Mouse (Mus musculus) intestine, embryonic 15.5 days (tissue): Measurements from ENCODE around the gene Gm40460. TPM values are rescaled to one million over a fixed set of nuclear protein-coding genes. Genes with fewer than 3 reads are reported as not detected.
A peak's percentile ranks its signal among the peaks of the same experiment; 100 is the strongest.
"Not testable (repeated sequence)": the region's sequence is repeated elsewhere in the genome, so short reads cannot be mapped to it uniquely, and the experiment has no call there.

Experiments
- ATAC-seq: fragments of 200-750 bp; cut with Nextera tagmentation; 2 replicates; pipeline ENCODE4 v1.8.0; 2017; ENCODE audit warnings: moderate TSS enrichment, moderate library complexity
- H3K27ac ChIP-seq: fragments of 300-500 bp; sonication (generic); 2 replicates; pipeline ENCODE4 v1.5.1; 2015; ENCODE audit warnings: mild to moderate bottlenecking, inconsistent platforms
- H3K27me3 ChIP-seq: fragments of 300-500 bp; sonication (generic); replicated peaks from 2 replicates; pipeline ENCODE4 v1.6.1; 2015; ENCODE audit warnings: inconsistent platforms
- H3K36me3 ChIP-seq: fragments of 300-500 bp; sonication (generic); 2 replicates; pipeline ENCODE4 v1.6.1; 2015; ENCODE audit warnings: inconsistent platforms
- H3K4me1 ChIP-seq: fragments of 300-500 bp; sonication (generic); replicated peaks from 2 replicates; pipeline ENCODE4 v1.6.1; 2015; ENCODE audit warnings: inconsistent platforms
- H3K4me2 ChIP-seq: fragments of 300-500 bp; sonication (generic); replicated peaks from 2 replicates; pipeline ENCODE4 v1.6.1; 2015; ENCODE audit warnings: mild to moderate bottlenecking, inconsistent platforms
- H3K4me3 ChIP-seq: fragments of 300-500 bp; sonication (generic); replicated peaks from 2 replicates; pipeline ENCODE4 v1.5.1; 2015; ENCODE audit warnings: inconsistent platforms
- H3K9ac ChIP-seq: fragments of 300-500 bp; sonication (generic); 2 replicates; pipeline ENCODE4 v1.6.1; 2015; ENCODE audit warnings: inconsistent platforms
- H3K9me3 ChIP-seq: fragments of 300-500 bp; sonication (generic); 2 replicates; pipeline ENCODE4 v1.6.1; 2016; ENCODE audit warnings: inconsistent platforms
- WGBS: fragments of 180-500 bp; shearing (Covaris S2); methylation state at CpG from one replicate; pipeline ENCODE4 v1.1.7; 2015; 5-methylcytosine and 5-hydroxymethylcytosine counted together
- polyA plus RNA-seq: library from polyadenylated mRNA; unstranded; fragments of >200 nt; fragmentation: Nextera tagmentation; extraction: Ambion mirVana; gene quantifications from 2 replicates; pipeline ENCODE4 v1.2.1, GENCODE M21; 2015

Gene Gm40460
- polyA plus RNA-seq: not detected in 2 replicates

- H3K27me3 ChIP-seq: no peaks in the 10 kb centered on the region
- H3K4me3 ChIP-seq: no peak within 1 kb of the TSS
- no peak within 1 kb of the TSS for H3K27ac ChIP-seq
- no peaks in the 10 kb centered on the region for H3K9me3 ChIP-seq
- no peak within 1 kb of the TSS for H3K4me2 ChIP-seq
- ATAC-seq: no peak
- WGBS: 49% methylated on average over 2 of the region's 2 CpGs
- no peaks in the 10 kb centered on the region for H3K36me3 ChIP-seq
- no peaks in the 10 kb centered on the region for H3K4me1 ChIP-seq
- H3K9ac ChIP-seq: no peak within 1 kb of the TSS
Measured at GRCm38 (mm10) chr7:142240978-142241377, at the start of gene Gm40460. TSS of gene Gm40460 (minus strand) at chr7:142241078.

- not testable (repeated sequence) for H3K36me3 ChIP-seq, H3K4me2 ChIP-seq, H3K27ac ChIP-seq, H3K9me3 ChIP-seq, H3K27me3 ChIP-seq, H3K4me3 ChIP-seq, H3K9ac ChIP-seq, ATAC-seq
- WGBS: 40% methylated on average over 9 of the region's 9 CpGs
- H3K4me1 ChIP-seq: peaks cover 12% of the 10 kb centered on the region; the same call in 1 of the 2 replicates
Measured at GRCm38 (mm10) chr7:142285910-142286612, 45.2 kb upstream of the Gm40460 start.

GRCm38 (mm10) chr7:142285130-142285835 lies 44.4 kb upstream of the Gm40460 start:
- Histone ChIP-seq H3K36me3 (no peaks in the 10 kb centered on the region), H3K9me3 (no peaks in the 10 kb centered on the region), H3K9ac (peak overlapping the region; percentile 26; the same call in 1 of the 2 replicates), H3K4me1 (peaks cover 12% of the 10 kb centered on the region; the same call in 1 of the 2 replicates), H3K4me3 (peak overlapping the region; percentile 53), H3K27ac (peak overlapping the region; percentile 89; the same call in 1 of the 2 replicates), H3K27me3 (no peaks in the 10 kb centered on the region), H3K4me2 (peak overlapping the region; percentile 85)
- ATAC-seq: peak; percentile 54; the same call in 1 of the 2 replicates
- 18% methylated on average over 23 of the region's 23 CpGs for WGBS

- ATAC-seq: peak; percentile 80
- Histone ChIP-seq H3K9me3 (no peaks in the 10 kb centered on the region), H3K4me1 (peaks cover 12% of the 10 kb centered on the region; the same call in 1 of the 2 replicates), H3K27ac (peak overlapping the region; percentile 89), H3K4me3 (peak overlapping the region; percentile 53), H3K27me3 (no peaks in the 10 kb centered on the region), H3K9ac (peak overlapping the region; percentile 67), H3K36me3 (no peaks in the 10 kb centered on the region), H3K4me2 (peak overlapping the region; percentile 85)
- under 1% methylated on average over 19 of the region's 19 CpGs for WGBS
Measured at GRCm38 (mm10) chr7:142284615-142285080, 43.8 kb upstream of the Gm40460 start.

GRCm38 (mm10) chr7:142284023-142284591 lies 43.2 kb upstream of the Gm40460 start:
- peak; percentile 81 for ATAC-seq
- Histone ChIP-seq H3K27me3 (no peaks in the 10 kb centered on the region), H3K9ac (peak overlapping the region; percentile 67), H3K4me1 (peaks cover 12% of the 10 kb centered on the region; the same call in 1 of the 2 replicates), H3K36me3 (no peaks in the 10 kb centered on the region), H3K9me3 (no peaks in the 10 kb centered on the region), H3K4me2 (peak overlapping the region; percentile 85), H3K4me3 (peak overlapping the region; percentile 53), H3K27ac (peak overlapping the region; percentile 89)
- under 1% methylated on average over 38 of the region's 38 CpGs for WGBS

GRCm38 (mm10) chr7:142282847-142283246 lies 42.0 kb upstream of the Gm40460 start:
- not testable (repeated sequence) for H3K9me3 ChIP-seq, H3K36me3 ChIP-seq, H3K9ac ChIP-seq, H3K27ac ChIP-seq, ATAC-seq, H3K27me3 ChIP-seq
- Histone ChIP-seq H3K4me1 (peaks cover 11% of the 10 kb centered on the region; the same call in 1 of the 2 replicates), H3K4me3 (peak overlapping the region; percentile 17; the same call in 1 of the 2 replicates), H3K4me2 (peak overlapping the region; percentile 85)
- 34% methylated on average over 2 of the region's 2 CpGs for WGBS

- not testable (repeated sequence) for H3K27ac ChIP-seq, H3K9ac ChIP-seq, ATAC-seq, H3K9me3 ChIP-seq, H3K4me1 ChIP-seq, H3K4me3 ChIP-seq, H3K4me2 ChIP-seq, H3K36me3 ChIP-seq, H3K27me3 ChIP-seq
- 75% methylated on average over 1 of the region's 1 CpGs for WGBS
Measured at GRCm38 (mm10) chr7:142279291-142279690, 38.4 kb upstream of the Gm40460 start.

GRCm38 (mm10) chr7:142278183-142278582 lies 37.3 kb upstream of the Gm40460 start:
- not testable (repeated sequence) for H3K4me3 ChIP-seq, H3K4me2 ChIP-seq, H3K36me3 ChIP-seq, H3K27ac ChIP-seq, H3K4me1 ChIP-seq, H3K9ac ChIP-seq, H3K9me3 ChIP-seq, H3K27me3 ChIP-seq
- WGBS: 0% methylated on average over 3 of the region's 3 CpGs
- peak; percentile 75; the same call in 1 of the 2 replicates for ATAC-seq

GRCm38 (mm10) chr7:142274263-142274662 lies 33.4 kb upstream of the Gm40460 start, which contains the start of gene Gm4559:
TSS of gene Gm4559 (minus strand) at chr7:142274363.
- H3K4me2 ChIP-seq, ATAC-seq, H3K4me1 ChIP-seq, H3K9me3 ChIP-seq, H3K36me3 ChIP-seq, H3K9ac ChIP-seq, H3K27ac ChIP-seq, H3K27me3 ChIP-seq, H3K4me3 ChIP-seq: not testable (repeated sequence)

GRCm38 (mm10) chr7:142258254-142258653 lies 17.4 kb upstream of the Gm40460 start, which contains the start of gene Gm2431:
TSS of gene Gm2431 (minus strand) at chr7:142258354.
- WGBS: 34% methylated on average over 1 of the region's 1 CpGs
- not testable (repeated sequence) for H3K4me1 ChIP-seq, H3K9me3 ChIP-seq, H3K27ac ChIP-seq, H3K9ac ChIP-seq, H3K27me3 ChIP-seq, H3K4me2 ChIP-seq, ATAC-seq, H3K36me3 ChIP-seq, H3K4me3 ChIP-seq

- Histone ChIP-seq H3K9me3 (no peaks in the 10 kb centered on the region), H3K4me3 (no peak overlapping the region), H3K27me3 (no peaks in the 10 kb centered on the region), H3K4me1 (no peaks in the 10 kb centered on the region), H3K4me2 (no peak overlapping the region), H3K9ac (no peak overlapping the region), H3K27ac (no peak overlapping the region), H3K36me3 (no peaks in the 10 kb centered on the region)
- 0% methylated on average over 2 of the region's 2 CpGs for WGBS
- ATAC-seq: no peak
Measured at GRCm38 (mm10) chr7:142255517-142255916, 14.6 kb upstream of the Gm40460 start.

GRCm38 (mm10) chr7:142249824-142250223 lies 8.9 kb upstream of the Gm40460 start:
- no peaks in the 10 kb centered on the region for H3K9me3 ChIP-seq

More at GRCm38 (mm10) chr7:142249824-142250223, 8.9 kb upstream of the Gm40460 start:
- Histone ChIP-seq H3K27me3 (no peaks in the 10 kb centered on the region), H3K36me3 (no peaks in the 10 kb centered on the region), H3K27ac (no peak overlapping the region), H3K9ac (no peak overlapping the region), H3K4me3 (no peak overlapping the region), H3K4me2 (no peak overlapping the region), H3K4me1 (no peaks in the 10 kb centered on the region)
- no peak for ATAC-seq
- 0% methylated on average over 1 of the region's 1 CpGs for WGBS
